ENCODE assay signal across 19 mouse cellular contexts in genomic region chr4:102775596-102776270, GRCm38 (mm10). TPM values are rescaled to one million over a fixed set of nuclear protein-coding genes. Genes with fewer than 3 reads are reported as not detected.
DNase-seq lines count a peak whose midpoint lies in the region; ATAC-seq and TF ChIP-seq lines count a peak whose summit lies in the region.
"Had no signal": no experiment of that assay in that cellular context is flagged by ENCODE, and none has a peak within 500 bp of the region (broad histone marks: within the 10 kb centered on the region; RNA-seq: fewer than 3 reads in every experiment).

No protein-coding gene starts in this region.

- H3K4me1 ChIP-seq in forebrain, embryonic 11.5 days (replicated peaks; ENCODE audit: control insufficient read depth, insufficient read depth, low read length), result no peaks in the 10 kb centered on the region
- H3K4me1 ChIP-seq in forebrain, embryonic 13.5 days, result peaks cover 6% of the 10 kb centered on the region; the same call in 1 of the 2 replicates
- no peaks in the 10 kb centered on the region for H3K4me1 ChIP-seq in kidney, embryonic 14.5 days (ENCODE audit: control insufficient read depth, insufficient read depth, low read length)
- H3K4me1 ChIP-seq: embryonic facial prominence, embryonic 13.5 days; heart, embryonic 15.5 days had no signal

- 30% methylated on average over 2 of the region's 2 CpGs for WGBS in forebrain, embryonic 11.5 days
- 27% methylated on average over 2 of the region's 2 CpGs for WGBS in forebrain, embryonic 13.5 days
- WGBS in kidney, embryonic 14.5 days, result 21% methylated on average over 2 of the region's 2 CpGs

- 0 out of 2 replicates have a peak, but pooled peaks have one; percentile 30 for ATAC-seq in forebrain, embryonic 11.5 days (replicated peaks; ENCODE audit: low FRiP score)
- ATAC-seq in forebrain, embryonic 13.5 days, result no peak
- peak; percentile 87 for ATAC-seq in kidney, embryonic 14.5 days (ENCODE audit: low FRiP score, low TSS enrichment)
- ATAC-seq: forebrain, embryonic 16.5 days had no signal

- no peaks in the 10 kb centered on the region for H3K9me3 ChIP-seq in forebrain, embryonic 11.5 days (ENCODE audit: control insufficient read depth, low read length)
- H3K9me3 ChIP-seq in forebrain, embryonic 13.5 days (replicated peaks), result no peaks in the 10 kb centered on the region
- no peaks in the 10 kb centered on the region for H3K9me3 ChIP-seq in kidney, embryonic 14.5 days (ENCODE audit: control insufficient read depth, low read length)
- H3K9me3 ChIP-seq: embryonic facial prominence, embryonic 13.5 days; heart, embryonic 10.5 days; heart, embryonic 15.5 days; hindbrain, embryonic 10.5 days had no signal

- no peak overlapping the region for H3K4me2 ChIP-seq in forebrain, embryonic 11.5 days (ENCODE audit: low read depth, low read length, severe bottlenecking)
- H3K4me2 ChIP-seq in forebrain, embryonic 13.5 days, result no peak overlapping the region
- H3K4me2 ChIP-seq in kidney, embryonic 14.5 days (replicated peaks; ENCODE audit: low read depth, low read length), result no peak overlapping the region
- H3K4me2 ChIP-seq: embryonic facial prominence, embryonic 13.5 days; heart, embryonic 15.5 days; hindbrain, embryonic 14.5 days had no signal

- no peak overlapping the region for H3K27ac ChIP-seq in forebrain, embryonic 11.5 days (ENCODE audit: low read depth, low read length)
- no peak overlapping the region for H3K27ac ChIP-seq in forebrain, embryonic 13.5 days
- peak overlapping the region; percentile 32; the same call in 1 of the 2 replicates for H3K27ac ChIP-seq in kidney, embryonic 14.5 days (ENCODE audit: low read depth, low read length)
- peak overlapping the region; percentile 19; the same call in 1 of the 2 replicates for H3K27ac ChIP-seq in layer of hippocampus, adult 2 months
- H3K27ac ChIP-seq: embryonic facial prominence, embryonic 13.5 days; heart, embryonic 10.5 days; heart, embryonic 15.5 days; hindbrain, embryonic 10.5 days; hindbrain, embryonic 14.5 days had no signal

- H3K27me3 ChIP-seq in forebrain, embryonic 11.5 days (ENCODE audit: control insufficient read depth, insufficient read depth, low read length), result no peaks in the 10 kb centered on the region
- no peaks in the 10 kb centered on the region for H3K27me3 ChIP-seq in forebrain, embryonic 13.5 days
- H3K27me3 ChIP-seq in kidney, embryonic 14.5 days (ENCODE audit: control insufficient read depth, insufficient read depth, low read length), result no peaks in the 10 kb centered on the region
- H3K27me3 ChIP-seq: embryonic facial prominence, embryonic 13.5 days; heart, embryonic 15.5 days had no signal

- TF ChIP-seq CTCF in layer of hippocampus, adult 2 months (conservative IDR thresholded peaks at IDR 0.05), result no peak

- no peak overlapping the region for H3K4me3 ChIP-seq in forebrain, embryonic 11.5 days (ENCODE audit: low read depth, low read length)
- H3K4me3 ChIP-seq in forebrain, embryonic 13.5 days, result no peak overlapping the region
- H3K4me3 ChIP-seq in kidney, embryonic 14.5 days (ENCODE audit: low read length), result no peak overlapping the region
- no peak overlapping the region for H3K4me3 ChIP-seq in layer of hippocampus, adult 2 months
- H3K4me3 ChIP-seq: embryonic facial prominence, embryonic 13.5 days; heart, embryonic 10.5 days; heart, embryonic 15.5 days; hindbrain, embryonic 10.5 days had no signal

- no peak overlapping the region for H3K9ac ChIP-seq in forebrain, embryonic 11.5 days (ENCODE audit: low read length)
- H3K9ac ChIP-seq in forebrain, embryonic 13.5 days, result no peak overlapping the region
- no peak overlapping the region for H3K9ac ChIP-seq in kidney, embryonic 14.5 days (ENCODE audit: low read depth, low read length)
- H3K9ac ChIP-seq: embryonic facial prominence, embryonic 13.5 days; heart, embryonic 15.5 days; hindbrain, embryonic 14.5 days had no signal

- H3K36me3 ChIP-seq in forebrain, embryonic 11.5 days (ENCODE audit: control insufficient read depth, insufficient read depth, low read length), result no peaks in the 10 kb centered on the region
- H3K36me3 ChIP-seq in forebrain, embryonic 13.5 days (ENCODE audit: poor library complexity, severe bottlenecking), result no peaks in the 10 kb centered on the region
- H3K36me3 ChIP-seq in kidney, embryonic 14.5 days (ENCODE audit: control insufficient read depth, insufficient read depth, low read length), result no peaks in the 10 kb centered on the region
- H3K36me3 ChIP-seq: embryonic facial prominence, embryonic 13.5 days; heart, embryonic 10.5 days; heart, embryonic 15.5 days; hindbrain, embryonic 10.5 days had no signal

- DNase-seq in forebrain, embryonic 11.5 days (ENCODE audit: low spot score), result no peak
- no peak for DNase-seq in kidney, postnatal 36 days
- DNase-seq in layer of hippocampus, adult 2 months (ENCODE audit: low spot score in 2 of 2), result no peak
- no peak for DNase-seq in layer of hippocampus, postnatal 25 days (ENCODE audit: extremely low spot score in 1 of 2, low spot score in 1 of 2)
- DNase-seq in thymus, postnatal 10 days (ENCODE audit: low spot score in 2 of 2), result no peak
- DNase-seq: adrenal gland, postnatal 10 days; cerebellum, adult 11 months; cerebellum, adult 8-10 months; cerebellum, postnatal 14 days; embryo, embryonic 11 days; gastrocnemius, postnatal 25 days had no signal

RNA-seq across cellular contexts. Expression of gene Sgip1, which starts 34.6 kb away (rescaled TPM):
- 12.8 and 13.6 TPM in 2 replicates for polyA plus RNA-seq in forebrain, embryonic 11.5 days (2014; fragmentation: Nextera tagmentation; extraction: Ambion mirVana)
- 37.8 and 40.4 TPM in 2 replicates for polyA plus RNA-seq in forebrain, embryonic 13.5 days (2015; fragmentation: Nextera tagmentation; extraction: Ambion mirVana)
- 8.8 and 10.0 TPM in 2 replicates for polyA plus RNA-seq in kidney, embryonic 14.5 days (2014; fragmentation: Nextera tagmentation; extraction: Ambion mirVana)
- total RNA-seq in layer of hippocampus, adult 2 months (2021), result 100 to 1,000 TPM; 278 to 293 TPM
- 100 to 1,000 TPM; 267 to 300 TPM for total RNA-seq in layer of hippocampus, postnatal 25 days (2021)

Comparison
In these comparisons a context has a peak if more than half of its experiments do, and no peak if none do; other contexts are left out.
1. H3K27ac ChIP-seq: peak in kidney, embryonic 14.5 days (single experiment) and layer of hippocampus, adult 2 months (single experiment); none in forebrain, embryonic 11.5 days (single experiment) and forebrain, embryonic 13.5 days (single experiment).